Mouse (Mus musculus): ENCODE results near the gene C2cd3.

Gene C2cd3

GRCm38 (mm10) chr7:100371495-100372451 is at the start of gene C2cd3, which contains the start of gene Ppme1:
C2cd3 (plus strand) TSS chr7:100372233.
Ppme1 (minus strand) TSS chr7:100372307.
- DNase-seq (ENCODE audit: low spot score): peak; percentile 100

GRCm38 (mm10) chr7:100323721-100324120 is 48.3 kb upstream of the C2cd3 start:
- DNase-seq (ENCODE audit: low spot score): peak; percentile 61

GRCm38 (mm10) chr7:100325482-100325881 is 46.6 kb upstream of the C2cd3 start:
- DNase-seq (ENCODE audit: low spot score): peak; percentile 32

- DNase-seq (ENCODE audit: low spot score): peak; percentile 72
Observed at GRCm38 (mm10) chr7:100327514-100327913, 44.5 kb upstream of the C2cd3 start.

- no peak for DNase-seq (ENCODE audit: low spot score)
Observed at GRCm38 (mm10) chr7:100328636-100329035, 43.4 kb upstream of the C2cd3 start.

GRCm38 (mm10) chr7:100331269-100331668 is 40.8 kb upstream of the C2cd3 start:
- DNase-seq (ENCODE audit: low spot score): no peak

- DNase-seq (ENCODE audit: low spot score): no peak
Observed at GRCm38 (mm10) chr7:100335921-100336320, 36.1 kb upstream of the C2cd3 start.

GRCm38 (mm10) chr7:100354984-100355383 is 17.0 kb upstream of the C2cd3 start:
- peak; percentile 3 for DNase-seq (ENCODE audit: low spot score)

GRCm38 (mm10) chr7:100356324-100356723 is 15.7 kb upstream of the C2cd3 start:
- no peak for DNase-seq (ENCODE audit: low spot score)

GRCm38 (mm10) chr7:100356768-100357167 is 15.3 kb upstream of the C2cd3 start:
- DNase-seq (ENCODE audit: low spot score): no peak

GRCm38 (mm10) chr7:100357856-100358255 is 14.2 kb upstream of the C2cd3 start:
- DNase-seq (ENCODE audit: low spot score): no peak

- no peak for DNase-seq (ENCODE audit: low spot score)
Observed at GRCm38 (mm10) chr7:100363162-100363561, 8.9 kb upstream of the C2cd3 start.

- DNase-seq (ENCODE audit: low spot score): no peak
Observed at GRCm38 (mm10) chr7:100364888-100365287, 7.1 kb upstream of the C2cd3 start.

- peak; percentile 1 for DNase-seq (ENCODE audit: low spot score)
Observed at GRCm38 (mm10) chr7:100372452-100372980, 483 bp downstream of the C2cd3 start.

- no peak for DNase-seq (ENCODE audit: low spot score)
Observed at GRCm38 (mm10) chr7:100378257-100378656, 6.2 kb downstream of the C2cd3 start.

- DNase-seq (ENCODE audit: low spot score): no peak
Observed at GRCm38 (mm10) chr7:100381161-100381560, 9.1 kb downstream of the C2cd3 start.

GRCm38 (mm10) chr7:100383207-100383606 is 11.2 kb downstream of the C2cd3 start:
- no peak for DNase-seq (ENCODE audit: low spot score)

GRCm38 (mm10) chr7:100388174-100388573 is 16.1 kb downstream of the C2cd3 start:
- no peak for DNase-seq (ENCODE audit: low spot score)

- no peak for DNase-seq (ENCODE audit: low spot score)
Observed at GRCm38 (mm10) chr7:100390166-100390565, 18.1 kb downstream of the C2cd3 start.

GRCm38 (mm10) chr7:100392265-100392664 is 20.2 kb downstream of the C2cd3 start:
- DNase-seq (ENCODE audit: low spot score): no peak

GRCm38 (mm10) chr7:100399231-100399913 is 27.3 kb downstream of the C2cd3 start:
- DNase-seq (ENCODE audit: low spot score): peak; percentile 49

- no peak for DNase-seq (ENCODE audit: low spot score)
Observed at GRCm38 (mm10) chr7:100400899-100401539, 29.0 kb downstream of the C2cd3 start.

Data from lung, postnatal 25 days (tissue).